Mouse (Mus musculus): Measurements from ENCODE around the gene Gpr37l1. TPM values are rescaled to one million over a fixed set of nuclear protein-coding genes. Genes with fewer than 3 reads are reported as not detected.

Gpr37l1 gene
- polyA plus RNA-seq (2014; fragmentation: Nextera tagmentation; extraction: Ambion mirVana) = not detected in 2 replicates

- Histone ChIP-seq H3K27ac (ENCODE audit: low read depth, low read length) (no peak within 1 kb of the TSS), H3K36me3 (ENCODE audit: control insufficient read depth, insufficient read depth, low read length) (no peaks in the 10 kb centered on the region), H3K27me3 (ENCODE audit: control insufficient read depth, insufficient read depth, low read length) (no peaks in the 10 kb centered on the region), H3K9me3 (ENCODE audit: control insufficient read depth, low read length) (no peaks in the 10 kb centered on the region), H3K4me2 (replicated peaks; ENCODE audit: low read depth, low read length) (no peak within 1 kb of the TSS), H3K4me1 (ENCODE audit: control insufficient read depth, insufficient read depth, low read length) (no peaks in the 10 kb centered on the region), H3K9ac (ENCODE audit: low read depth, low read length) (no peak within 1 kb of the TSS), H3K4me3 (ENCODE audit: low read length) (no peak within 1 kb of the TSS)
- 67% methylated on average over 11 of the region's 11 CpGs for WGBS
- ATAC-seq (ENCODE audit: low FRiP score, low TSS enrichment) = no peak
Measured at GRCm38 (mm10) chr1:135167435-135167834, at the start of gene Gpr37l1. Gene Gpr37l1 (minus strand): TSS chr1:135167681.

- Histone ChIP-seq H3K4me3 (ENCODE audit: low read length) (no peak overlapping the region), H3K36me3 (ENCODE audit: control insufficient read depth, insufficient read depth, low read length) (no peaks in the 10 kb centered on the region), H3K27ac (ENCODE audit: low read depth, low read length) (no peak overlapping the region), H3K4me1 (ENCODE audit: control insufficient read depth, insufficient read depth, low read length) (no peaks in the 10 kb centered on the region), H3K4me2 (replicated peaks; ENCODE audit: low read depth, low read length) (no peak overlapping the region), H3K9me3 (ENCODE audit: control insufficient read depth, low read length) (no peaks in the 10 kb centered on the region), H3K9ac (ENCODE audit: low read depth, low read length) (no peak overlapping the region), H3K27me3 (ENCODE audit: control insufficient read depth, insufficient read depth, low read length) (no peaks in the 10 kb centered on the region)
- no peak for ATAC-seq (ENCODE audit: low FRiP score, low TSS enrichment)
- WGBS = 86% methylated on average over 9 of the region's 9 CpGs
Measured at GRCm38 (mm10) chr1:135213772-135214640, 46.5 kb upstream of the Gpr37l1 start.

- Histone ChIP-seq H3K36me3 (ENCODE audit: control insufficient read depth, insufficient read depth, low read length) (no peaks in the 10 kb centered on the region), H3K9me3 (ENCODE audit: control insufficient read depth, low read length) (no peaks in the 10 kb centered on the region), H3K27me3 (ENCODE audit: control insufficient read depth, insufficient read depth, low read length) (no peaks in the 10 kb centered on the region), H3K4me3 (ENCODE audit: low read length) (no peak overlapping the region), H3K4me1 (ENCODE audit: control insufficient read depth, insufficient read depth, low read length) (no peaks in the 10 kb centered on the region), H3K27ac (ENCODE audit: low read depth, low read length) (no peak overlapping the region), H3K4me2 (replicated peaks; ENCODE audit: low read depth, low read length) (no peak overlapping the region), H3K9ac (ENCODE audit: low read depth, low read length) (no peak overlapping the region)
- 70% methylated on average over 5 of the region's 5 CpGs for WGBS
- no peak for ATAC-seq (ENCODE audit: low FRiP score, low TSS enrichment)
Measured at GRCm38 (mm10) chr1:135210421-135210820, 42.9 kb upstream of the Gpr37l1 start.

DNA sequence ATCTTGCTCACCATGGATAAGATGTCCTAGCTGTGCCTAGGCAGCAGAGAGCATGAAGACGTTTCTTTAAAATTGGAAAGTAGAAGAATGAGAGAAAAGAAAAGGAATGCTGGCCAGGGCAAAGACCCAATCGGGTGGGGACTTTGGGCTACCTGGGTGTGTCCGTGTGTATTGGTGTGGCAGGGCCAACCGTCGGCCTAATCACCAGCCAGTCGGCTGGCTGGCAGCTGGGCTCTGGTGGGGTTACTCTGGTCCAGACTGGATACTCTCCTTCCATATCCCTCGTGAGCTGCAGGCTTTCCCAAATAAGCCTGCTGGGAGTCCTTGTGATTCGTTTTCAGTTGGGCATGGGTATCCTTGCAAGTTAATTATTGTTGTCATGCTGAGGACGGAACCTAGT is 41.2 kb upstream of the Gpr37l1 start:
- Histone ChIP-seq H3K9me3 (ENCODE audit: control insufficient read depth, low read length) (no peaks in the 10 kb centered on the region), H3K4me2 (replicated peaks; ENCODE audit: low read depth, low read length) (no peak overlapping the region), H3K4me3 (ENCODE audit: low read length) (no peak overlapping the region), H3K36me3 (ENCODE audit: control insufficient read depth, insufficient read depth, low read length) (no peaks in the 10 kb centered on the region), H3K27ac (ENCODE audit: low read depth, low read length) (no peak overlapping the region), H3K27me3 (ENCODE audit: control insufficient read depth, insufficient read depth, low read length) (no peaks in the 10 kb centered on the region), H3K4me1 (ENCODE audit: control insufficient read depth, insufficient read depth, low read length) (peaks cover 6% of the 10 kb centered on the region; the same call in 1 of the 2 replicates), H3K9ac (ENCODE audit: low read depth, low read length) (no peak overlapping the region)
- WGBS = 66% methylated on average over 9 of the region's 9 CpGs
- ATAC-seq (ENCODE audit: low FRiP score, low TSS enrichment) = no peak

GRCm38 (mm10) chr1:135206586-135207339 is 39.3 kb upstream of the Gpr37l1 start:
- H3K4me2 ChIP-seq (replicated peaks; ENCODE audit: low read depth, low read length) = no peak overlapping the region
- H3K36me3 ChIP-seq (ENCODE audit: control insufficient read depth, insufficient read depth, low read length) = no peaks in the 10 kb centered on the region
- H3K4me1 ChIP-seq (ENCODE audit: control insufficient read depth, insufficient read depth, low read length) = peaks cover 6% of the 10 kb centered on the region; the same call in 1 of the 2 replicates
- H3K27me3 ChIP-seq (ENCODE audit: control insufficient read depth, insufficient read depth, low read length) = no peaks in the 10 kb centered on the region
- H3K9ac ChIP-seq (ENCODE audit: low read depth, low read length) = no peak overlapping the region
- no peak for ATAC-seq (ENCODE audit: low FRiP score, low TSS enrichment)
- WGBS = 95% methylated on average over 14 of the region's 14 CpGs
- no peaks in the 10 kb centered on the region for H3K9me3 ChIP-seq (ENCODE audit: control insufficient read depth, low read length)
- H3K27ac ChIP-seq (ENCODE audit: low read depth, low read length) = no peak overlapping the region
- no peak overlapping the region for H3K4me3 ChIP-seq (ENCODE audit: low read length)

- Histone ChIP-seq H3K27ac (ENCODE audit: low read depth, low read length) (peak overlapping the region; percentile 14; the same call in 1 of the 2 replicates), H3K9ac (ENCODE audit: low read depth, low read length) (no peak overlapping the region), H3K36me3 (ENCODE audit: control insufficient read depth, insufficient read depth, low read length) (no peaks in the 10 kb centered on the region), H3K4me3 (ENCODE audit: low read length) (no peak overlapping the region), H3K4me1 (ENCODE audit: control insufficient read depth, insufficient read depth, low read length) (peaks cover 6% of the 10 kb centered on the region; the same call in 1 of the 2 replicates), H3K9me3 (ENCODE audit: control insufficient read depth, low read length) (no peaks in the 10 kb centered on the region), H3K27me3 (ENCODE audit: control insufficient read depth, insufficient read depth, low read length) (no peaks in the 10 kb centered on the region), H3K4me2 (replicated peaks; ENCODE audit: low read depth, low read length) (no peak overlapping the region)
- 0 out of 2 replicates have a peak, but pooled peaks have one; percentile 21 for ATAC-seq (ENCODE audit: low FRiP score, low TSS enrichment)
- 60% methylated on average over 4 of the region's 4 CpGs for WGBS
Measured at GRCm38 (mm10) chr1:135205257-135205656, 37.8 kb upstream of the Gpr37l1 start.

GRCm38 (mm10) chr1:135204196-135205126 is 37.0 kb upstream of the Gpr37l1 start:
- no peak overlapping the region for H3K4me3 ChIP-seq (ENCODE audit: low read length)
- H3K36me3 ChIP-seq (ENCODE audit: control insufficient read depth, insufficient read depth, low read length) = no peaks in the 10 kb centered on the region
- 23% methylated on average over 12 of the region's 12 CpGs for WGBS
- ATAC-seq (ENCODE audit: low FRiP score, low TSS enrichment) = peak; percentile 59; the same call in 1 of the 2 replicates
- H3K4me1 ChIP-seq (ENCODE audit: control insufficient read depth, insufficient read depth, low read length) = peaks cover 6% of the 10 kb centered on the region; the same call in 1 of the 2 replicates
- H3K9ac ChIP-seq (ENCODE audit: low read depth, low read length) = no peak overlapping the region
- H3K4me2 ChIP-seq (replicated peaks; ENCODE audit: low read depth, low read length) = no peak overlapping the region
- peak overlapping the region; percentile 38 for H3K27ac ChIP-seq (ENCODE audit: low read depth, low read length)
- H3K9me3 ChIP-seq (ENCODE audit: control insufficient read depth, low read length) = no peaks in the 10 kb centered on the region
- no peaks in the 10 kb centered on the region for H3K27me3 ChIP-seq (ENCODE audit: control insufficient read depth, insufficient read depth, low read length)

DNA sequence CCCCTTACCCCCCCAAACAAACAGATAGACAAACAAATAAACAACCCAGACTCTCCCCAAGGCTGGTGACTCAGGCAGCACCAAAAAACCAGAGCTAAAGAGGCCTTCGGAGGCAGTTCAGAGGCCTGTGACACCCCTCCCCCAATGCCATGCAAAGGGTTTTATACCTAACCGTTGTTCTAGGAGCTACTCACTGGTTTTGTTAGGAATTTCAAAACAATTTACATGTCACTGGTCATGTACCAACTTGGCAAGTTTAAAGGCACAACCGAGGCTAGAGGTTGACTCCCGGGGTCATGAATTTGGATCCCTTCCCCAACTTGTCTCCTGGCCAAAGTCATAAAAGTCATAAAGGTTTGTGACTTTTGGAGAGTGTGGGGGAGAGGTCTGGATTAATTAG is 32.9 kb upstream of the Gpr37l1 start:
- no peaks in the 10 kb centered on the region for H3K9me3 ChIP-seq (ENCODE audit: control insufficient read depth, low read length)
- no peak overlapping the region for H3K27ac ChIP-seq (ENCODE audit: low read depth, low read length)
- H3K4me1 ChIP-seq (ENCODE audit: control insufficient read depth, insufficient read depth, low read length) = peaks cover 6% of the 10 kb centered on the region
- H3K36me3 ChIP-seq (ENCODE audit: control insufficient read depth, insufficient read depth, low read length) = no peaks in the 10 kb centered on the region
- no peak for ATAC-seq (ENCODE audit: low FRiP score, low TSS enrichment)
- H3K27me3 ChIP-seq (ENCODE audit: control insufficient read depth, insufficient read depth, low read length) = no peaks in the 10 kb centered on the region
- no peak overlapping the region for H3K4me2 ChIP-seq (replicated peaks; ENCODE audit: low read depth, low read length)
- no peak overlapping the region for H3K9ac ChIP-seq (ENCODE audit: low read depth, low read length)
- no peak overlapping the region for H3K4me3 ChIP-seq (ENCODE audit: low read length)
- 45% methylated on average over 4 of the region's 4 CpGs for WGBS

Measured in kidney, embryonic 14.5 days (tissue).